Mouse (Mus musculus) CH12.LX (cell line): ENCODE results near the gene Nsmce1. TPM values are rescaled to one million over a fixed set of nuclear protein-coding genes. Genes with fewer than 3 reads are reported as not detected.
A peak's percentile ranks its signal among the peaks of the same experiment; 100 is the strongest.

Source experiments
- DNase-seq: peaks from one replicate; pipeline ENCODE4 v3.0.0-alpha.2; 2013; ENCODE audit errors: extremely low read depth
- H3K27ac ChIP-seq: 2 replicates; pipeline ENCODE4 v1.5.1; 2012; ENCODE audit warnings: low read depth, mild to moderate bottlenecking, control low read depth, moderate library complexity; ENCODE audit not compliant: insufficient read depth
- H3K27me3 ChIP-seq: replicated peaks from 2 replicates; pipeline ENCODE3; 2012; ENCODE audit warnings: inconsistent platforms
- H3K36me3 ChIP-seq, 2 experiments: replicated peaks in 1 of 2; 2 replicates each; pipeline versions ENCODE3 to v1.6.1; 2012; ENCODE audit warnings: inconsistent platforms in 1 of 2, low read length in 1 of 2, mild to moderate bottlenecking in 1 of 2, mixed read lengths in 1 of 2, moderate library complexity in 1 of 2; ENCODE audit not compliant: control insufficient read depth in 1 of 2, insufficient read depth in 1 of 2
- H3K4me1 ChIP-seq, 2 experiments: 2 replicates each; pipeline ENCODE4 v1.6.1; 2012; ENCODE audit warnings: inconsistent platforms in 1 of 2, moderate library complexity in 1 of 2; ENCODE audit not compliant: insufficient read depth in 2 of 2, control insufficient read depth in 1 of 2
- H3K4me2 ChIP-seq: 2 replicates; pipeline ENCODE4 v1.6.1; 2012; ENCODE audit warnings: low read depth, mild to moderate bottlenecking, control low read depth; ENCODE audit not compliant: poor library complexity, insufficient read depth, severe bottlenecking
- H3K4me3 ChIP-seq, 3 experiments: fragments of 150-350 bp in 1 of 3; sonication (generic) in 1 of 3; replicated peaks in 1 of 3; 2 replicates each; pipeline versions ENCODE3 to v1.5.1; 2011 to 2012; ENCODE audit warnings: low read depth in 2 of 3, low read length in 2 of 3, mild to moderate bottlenecking in 2 of 3, moderate library complexity in 2 of 3, control low read depth in 1 of 3, improper control_type of control experiment in 1 of 3, inconsistent platforms in 1 of 3, mixed read lengths in 1 of 3; ENCODE audit not compliant: poor library complexity in 1 of 3
- H3K79me2 ChIP-seq: replicated peaks from 2 replicates; pipeline ENCODE4 v1.6.1; 2012; ENCODE audit warnings: mild to moderate bottlenecking, moderate library complexity; ENCODE audit not compliant: control insufficient read depth, poor library complexity, insufficient read depth, severe bottlenecking; ENCODE audit errors: extremely low read depth
- H3K9ac ChIP-seq: 2 replicates; pipeline ENCODE4 v1.6.1; 2012; ENCODE audit warnings: low read depth, mild to moderate bottlenecking, control low read depth, moderate library complexity; ENCODE audit not compliant: insufficient read depth
- H3K9me3 ChIP-seq: replicated peaks from 2 replicates; pipeline ENCODE3; 2012; ENCODE audit warnings: low read length, inconsistent platforms, mixed read lengths
- BHLHE40 ChIP-seq: IDR thresholded peaks from 2 replicates; pipeline ENCODE4 v1.6.1; 2011; ENCODE audit warnings: mild to moderate bottlenecking, low read depth, low read length, improper control_type of control experiment
- CHD1 ChIP-seq: IDR thresholded peaks from 2 replicates; pipeline ENCODE4 v1.6.1; 2012; ENCODE audit warnings: low read depth, low read length, improper control_type of control experiment, inconsistent platforms
- CHD2 ChIP-seq: IDR thresholded peaks from 2 replicates; pipeline ENCODE4 v1.6.1; 2011; ENCODE audit warnings: low read length, improper control_type of control experiment
- CTCF ChIP-seq, 2 experiments: IDR thresholded peaks in 1 of 2; conservative IDR thresholded peaks in 1 of 2; 2 replicates each; pipeline ENCODE4 v1.5.1; 2011 to 2012; ENCODE audit warnings: low read depth in 2 of 2, low read length in 2 of 2, improper control_type of control experiment in 1 of 2, inconsistent platforms in 1 of 2, mild to moderate bottlenecking in 1 of 2, moderate library complexity in 1 of 2
- E2F4 ChIP-seq: IDR thresholded peaks from 2 replicates; pipeline ENCODE4 v1.6.1; 2011; ENCODE audit warnings: low read depth, low read length, improper control_type of control experiment; ENCODE audit not compliant: insufficient replicate concordance
- EP300 ChIP-seq: IDR thresholded peaks from 2 replicates; pipeline ENCODE4 v1.6.1; 2011; ENCODE audit warnings: low read length, improper control_type of control experiment
- JUN ChIP-seq: IDR thresholded peaks from 2 replicates; pipeline ENCODE4 v1.6.1; 2011; ENCODE audit warnings: low read depth, mild to moderate bottlenecking, low read length, improper control_type of control experiment, moderate library complexity; ENCODE audit not compliant: insufficient read depth
- KAT2A ChIP-seq: IDR thresholded peaks from 2 replicates; pipeline ENCODE4 v1.6.1; 2012; ENCODE audit warnings: low read length, improper control_type of control experiment, inconsistent platforms; ENCODE audit not compliant: insufficient replicate concordance
- MXI1 ChIP-seq: IDR thresholded peaks from 2 replicates; pipeline ENCODE4 v1.6.1; 2011; ENCODE audit warnings: mild to moderate bottlenecking, low read depth, low read length, improper control_type of control experiment
- MYC ChIP-seq: IDR thresholded peaks from 2 replicates; pipeline ENCODE4 v1.6.1; 2011; ENCODE audit warnings: low read depth, mild to moderate bottlenecking, improper control_type of control experiment, low read length
- NELFE ChIP-seq: IDR thresholded peaks from 2 replicates; pipeline ENCODE4 v1.6.1; 2011; ENCODE audit warnings: low read depth, low read length, improper control_type of control experiment
- RAD21 ChIP-seq: IDR thresholded peaks from 2 replicates; pipeline ENCODE4 v1.6.1; 2011; ENCODE audit warnings: low read depth, mild to moderate bottlenecking, low read length, improper control_type of control experiment, moderate library complexity
- RCOR1 ChIP-seq: conservative IDR thresholded peaks from 2 replicates; pipeline ENCODE4 v1.6.1; 2012; ENCODE audit warnings: low read depth, mild to moderate bottlenecking, inconsistent platforms, low read length, improper control_type of control experiment
- SIN3A ChIP-seq: IDR thresholded peaks from 2 replicates; pipeline ENCODE4 v1.6.1; 2012; ENCODE audit warnings: low read length, improper control_type of control experiment, inconsistent platforms
- SMC3 ChIP-seq: IDR thresholded peaks from 2 replicates; pipeline ENCODE4 v1.6.1; 2011; ENCODE audit warnings: low read depth, low read length, improper control_type of control experiment
- TBP ChIP-seq: conservative IDR thresholded peaks from 2 replicates; pipeline ENCODE4 v1.6.1; 2011; ENCODE audit warnings: low read depth, low read length, improper control_type of control experiment
- USF1 ChIP-seq: IDR thresholded peaks from 2 replicates; pipeline ENCODE4 v1.6.1; 2014; ENCODE audit warnings: low read depth, mild to moderate bottlenecking, inconsistent platforms, low read length, improper control_type of control experiment
- USF2 ChIP-seq: conservative IDR thresholded peaks from 2 replicates; pipeline ENCODE4 v1.6.1; 2011; ENCODE audit warnings: low read depth, low read length, improper control_type of control experiment
- ZC3H11A ChIP-seq: IDR thresholded peaks from 2 replicates; pipeline ENCODE4 v1.6.1; 2012; ENCODE audit warnings: low read depth, mild to moderate bottlenecking, inconsistent platforms, low read length, improper control_type of control experiment
- ZKSCAN1 ChIP-seq: IDR thresholded peaks from 2 replicates; pipeline ENCODE4 v1.6.1; 2012; ENCODE audit warnings: low read depth, inconsistent platforms, low read length, improper control_type of control experiment, borderline replicate concordance
- ZMIZ1 ChIP-seq: IDR thresholded peaks from 2 replicates; pipeline ENCODE4 v1.6.1; 2012; ENCODE audit warnings: low read depth, mild to moderate bottlenecking, inconsistent platforms, low read length, improper control_type of control experiment
- ZNF384 ChIP-seq: IDR thresholded peaks from 2 replicates; pipeline ENCODE4 v1.6.1; 2012; ENCODE audit warnings: low read depth, low read length, improper control_type of control experiment, inconsistent platforms
- dilution Hi-C: fragments of 300-500 bp; cut with MboI; formaldehyde crosslinking; loops from 2 replicates; pipeline ENCODE4 v1.14.3; 2020; ENCODE audit warnings: low sequenced_read_pairs; ENCODE audit not compliant: extremely low pct_unique_long_range_greater_than_20kb, extremely low pct_ligation_motif_present
- in situ Hi-C: fragments of 300-500 bp; cut with MboI; formaldehyde crosslinking; loops from 3 replicates; pipeline ENCODE4 v1.14.3; 2019; ENCODE audit warnings: low sequenced_read_pairs, low pct_ligation_motif_present, low pct_unique_long_range_greater_than_20kb, mixed read lengths
- polyA plus RNA-seq: library from polyadenylated mRNA; unstranded; fragments of >175 nt; gene quantifications from 2 replicates; pipeline ENCODE4 v1.2.1, GENCODE M21; 2012; ENCODE audit warnings: low read depth; ENCODE audit not compliant: insufficient read length
- total RNA-seq, 2 experiments: library from RNA; depleted of rRNA; stranded (reverse); fragments of 300-350 nt in 1 of 2; fragments of >200 nt in 1 of 2; gene quantifications; 2 replicates each; pipeline ENCODE4 v1.2.3; 2012 to 2014

The Nsmce1 gene
- total and polyA plus RNA-seq, 3 experiments, result 52.0 to 74.8 (median 61.9) TPM

GRCm38 (mm10) chr7:125500879-125501278 lies 9.5 kb upstream of the Nsmce1 start (continued):
- TF ChIP-seq KAT2A (no peak), CHD2 (peak; percentile 62), ZC3H11A (no peak), CTCF (conservative IDR thresholded peaks at IDR 0.05 in 1 of 2, IDR thresholded peaks at IDR 0.05 in 1 of 2; ENCODE audit: low read depth in 2 of 2, low read length in 2 of 2) (no peak), USF1 (no peak), ZMIZ1 (no peak), USF2 (no peak), RAD21 (no peak; the same call in none of the 2 replicates), EP300 (peak; percentile 91), CHD1 (0 out of 2 replicates have a peak, but pooled peaks have one; percentile 46), RCOR1 (peak; percentile 89), ZKSCAN1 (no peak), MYC (peak; percentile 62), BHLHE40 (peak; percentile 68), E2F4 (0 out of 2 replicates have a peak, but pooled peaks have one; percentile 65)

- no peak overlapping the region for H3K27ac ChIP-seq
- no peak for DNase-seq
- TF ChIP-seq EP300 (no peak), MXI1 (no peak), NELFE (no peak), SIN3A (no peak), ZMIZ1 (no peak), KAT2A (no peak), TBP (no peak), USF1 (no peak), JUN (peak; percentile 10; the same call in 1 of the 2 replicates), ZNF384 (peak; percentile 35; the same call in 1 of the 2 replicates), SMC3 (no peak), USF2 (no peak), CHD2 (no peak), ZC3H11A (no peak)
- dilution Hi-C loops, result no loop called here
- H3K79me2 ChIP-seq, result no peaks in the 10 kb centered on the region
- in situ Hi-C loops, result no loop called here
- no peaks in the 10 kb centered on the region for H3K9me3 ChIP-seq
- H3K4me3 ChIP-seq, result no peak overlapping the region
- H3K9ac ChIP-seq, result no peak overlapping the region
- peak overlapping the region; percentile 65 for H3K4me2 ChIP-seq
- H3K4me1 ChIP-seq, result peaks cover 4 to 48% of the 10 kb centered on the region in 2 experiments; a peak in 2 of 4 replicates
- H3K27me3 ChIP-seq, result no peaks in the 10 kb centered on the region
- no peaks in the 10 kb centered on the region for H3K36me3 ChIP-seq
Measured at GRCm38 (mm10) chr7:125499927-125500868, 8.8 kb upstream of the Nsmce1 start.
